Comparison of ENCODE assay signal across 8 mouse cellular contexts in genomic region chr10:121585056-121585790, GRCm38 (mm10). TPM values are rescaled to one million over a fixed set of nuclear protein-coding genes. Genes with fewer than 3 reads are reported as not detected.
DNase-seq lines count a peak whose midpoint lies in the region; ATAC-seq lines count a peak whose summit lies in the region.

No protein-coding gene starts in this region.

- WGBS in heart, embryonic 13.5 days, result 78% methylated on average over 20 of the region's 20 CpGs
- 92% methylated on average over 20 of the region's 20 CpGs for WGBS in midbrain, embryonic 14.5 days

- H3K4me3 ChIP-seq in heart, embryonic 13.5 days, result peak overlapping the region; percentile 91
- peak overlapping the region; percentile 79; the same call in 1 of the 2 replicates for H3K4me3 ChIP-seq in midbrain, embryonic 14.5 days (replicated peaks; ENCODE audit: low read depth, low read length)

- no peaks in the 10 kb centered on the region for H3K27me3 ChIP-seq in heart, embryonic 13.5 days (replicated peaks)
- H3K27me3 ChIP-seq in midbrain, embryonic 14.5 days (ENCODE audit: control insufficient read depth, insufficient read depth, low read length), result no peaks in the 10 kb centered on the region

- H3K4me1 ChIP-seq in heart, embryonic 13.5 days, result peaks cover 23% of the 10 kb centered on the region
- peaks cover 6% of the 10 kb centered on the region for H3K4me1 ChIP-seq in midbrain, embryonic 14.5 days (ENCODE audit: control insufficient read depth, insufficient read depth, low read length)

- H3K4me2 ChIP-seq in heart, embryonic 13.5 days, result peak overlapping the region; percentile 83
- H3K4me2 ChIP-seq in midbrain, embryonic 14.5 days (ENCODE audit: low read length), result peak overlapping the region; percentile 91

- no peak for DNase-seq in heart, adult 9 months (ENCODE audit: low spot score in 2 of 2)
- peak; percentile 16 for DNase-seq in c-Kit-positive CD71-positive TER-119-negative erythroid progenitor cells, embryonic 14.5 days (ENCODE audit: low read depth)
- DNase-seq in induced T-regulatory cell, adult 2 months (ENCODE audit: low read depth), result peak; percentile 42
- no peak for DNase-seq in midbrain, embryonic 14.5 days
- no peak for DNase-seq in layer of hippocampus, adult 9-11 months
- no peak for DNase-seq in adrenal gland, adult 2 months
- DNase-seq in cerebellum, postnatal 10 days, result no peak

- peaks cover 52% of the 10 kb centered on the region for H3K36me3 ChIP-seq in heart, embryonic 13.5 days
- H3K36me3 ChIP-seq in midbrain, embryonic 14.5 days (ENCODE audit: control insufficient read depth, insufficient read depth, low read length), result peaks cover 34% of the 10 kb centered on the region

- H3K9ac ChIP-seq in heart, embryonic 13.5 days, result peak overlapping the region; percentile 96
- H3K9ac ChIP-seq in midbrain, embryonic 14.5 days (replicated peaks; ENCODE audit: low read length), result peak overlapping the region; percentile 89; the same call in 1 of the 2 replicates

- H3K27ac ChIP-seq in heart, embryonic 13.5 days (replicated peaks), result no peak overlapping the region; the same call in 1 of the 2 replicates
- H3K27ac ChIP-seq in midbrain, embryonic 14.5 days (replicated peaks; ENCODE audit: low read depth, low read length), result no peak overlapping the region

- H3K9me3 ChIP-seq in heart, embryonic 13.5 days, result no peaks in the 10 kb centered on the region
- H3K9me3 ChIP-seq in midbrain, embryonic 14.5 days (ENCODE audit: control insufficient read depth, low read length), result no peaks in the 10 kb centered on the region

- no peak for ATAC-seq in heart, embryonic 13.5 days (ENCODE audit: extremely low read depth, insufficient number of reproducible peaks, low FRiP score, low TSS enrichment)
- ATAC-seq in midbrain, embryonic 14.5 days (ENCODE audit: low FRiP score, low TSS enrichment), result no peak

RNA-seq across cellular contexts. Expression of gene Tbk1, which starts 1.4 kb away (rescaled TPM):
- polyA plus RNA-seq in heart, embryonic 13.5 days (2015; fragmentation: Nextera tagmentation; extraction: Ambion mirVana), result 20.6 and 21.8 TPM in 2 replicates
- 27.0 and 36.2 TPM in 2 replicates for polyA plus RNA-seq in midbrain, embryonic 14.5 days (2014; fragmentation: Nextera tagmentation; extraction: Ambion mirVana)
- 10 to 100 TPM; 37.8 to 45.9 TPM for total RNA-seq in adrenal gland, adult 2 months (2021)
- 3.5 and 3.7 TPM in 2 replicates for polyA plus RNA-seq in adrenal gland, adult 2 months (2012; rRNA removed)

RNA-seq across cellular contexts. Expression of gene Xpot, which starts 40.9 kb away (rescaled TPM):
- polyA plus RNA-seq in heart, embryonic 13.5 days (2015; fragmentation: Nextera tagmentation; extraction: Ambion mirVana), result 25.9 and 27.9 TPM in 2 replicates
- 24.2 and 35.3 TPM in 2 replicates for polyA plus RNA-seq in midbrain, embryonic 14.5 days (2014; fragmentation: Nextera tagmentation; extraction: Ambion mirVana)
- 10 to 100 TPM; 62.1 to 72.7 TPM for total RNA-seq in adrenal gland, adult 2 months (2021)
- 70.2 and 92.4 TPM in 2 replicates for polyA plus RNA-seq in adrenal gland, adult 2 months (2012; rRNA removed)

RNA-seq across cellular contexts. Expression of gene D930020B18Rik, which starts 56.2 kb away (rescaled TPM):
- polyA plus RNA-seq in heart, embryonic 13.5 days (2015; fragmentation: Nextera tagmentation; extraction: Ambion mirVana), result 0.10 TPM in 1 of 2 replicates, not detected in the other
- polyA plus RNA-seq in midbrain, embryonic 14.5 days (2014; fragmentation: Nextera tagmentation; extraction: Ambion mirVana), result 0.20 and 0.22 TPM in 2 replicates
- total RNA-seq in adrenal gland, adult 2 months (2021), result not detected
- polyA plus RNA-seq in adrenal gland, adult 2 months (2012; rRNA removed), result not detected in 2 replicates

Comparison
In these comparisons a context has a peak if more than half of its experiments do, and no peak if none do; other contexts are left out.
1. DNase-seq: peak in c-Kit-positive CD71-positive TER-119-negative erythroid progenitor cells, embryonic 14.5 days (single experiment) and induced T-regulatory cell, adult 2 months (single experiment); none in heart, adult 9 months (0 of 2), midbrain, embryonic 14.5 days (single experiment), layer of hippocampus, adult 9-11 months (single experiment), adrenal gland, adult 2 months (single experiment) and cerebellum, postnatal 10 days (0 of 2).